Comparison of ENCODE assay signal across 10 mouse cellular contexts in genomic region chr10:90733632-90734031, GRCm38 (mm10).
DNase-seq lines count a peak whose midpoint lies in the region; ATAC-seq lines count a peak whose summit lies in the region.
"Had no signal": no experiment of that assay in that cellular context is flagged by ENCODE, and none has a peak within 500 bp of the region (broad histone marks: within the 10 kb centered on the region; RNA-seq: fewer than 3 reads in every experiment).

No protein-coding gene starts in this region.

- intact Hi-C loops in left cerebral cortex, postnatal 10 days (cut with DNase I), result loop anchor here (2.0 kb wide), 1 partner anchor 301 kb away; no protein-coding TSS in a partner anchor

- H3K27me3 ChIP-seq in intestine, embryonic 14.5 days (replicated peaks; ENCODE audit: control insufficient read depth, insufficient read depth, low read length), result no peaks in the 10 kb centered on the region
- no peaks in the 10 kb centered on the region for H3K27me3 ChIP-seq in intestine, embryonic 15.5 days (replicated peaks)
- H3K27me3 ChIP-seq in limb, embryonic 11.5 days (ENCODE audit: control insufficient read depth, insufficient read depth, low read length), result no peaks in the 10 kb centered on the region
- H3K27me3 ChIP-seq: embryonic facial prominence, embryonic 12.5 days had no signal

- no peak for ATAC-seq in intestine, embryonic 14.5 days (replicated peaks; ENCODE audit: low FRiP score, low TSS enrichment, low read depth)
- ATAC-seq in intestine, embryonic 15.5 days, result no peak
- ATAC-seq in limb, embryonic 11.5 days (ENCODE audit: insufficient number of reproducible peaks, low FRiP score, low TSS enrichment, low read depth), result no peak

- 32% methylated on average over 5 of the region's 5 CpGs for WGBS in intestine, embryonic 14.5 days
- 25% methylated on average over 5 of the region's 5 CpGs for WGBS in intestine, embryonic 15.5 days
- WGBS in limb, embryonic 11.5 days, result 23% methylated on average over 5 of the region's 5 CpGs

- no peaks in the 10 kb centered on the region for H3K36me3 ChIP-seq in intestine, embryonic 14.5 days (ENCODE audit: control insufficient read depth, insufficient read depth, low read length)
- H3K36me3 ChIP-seq in intestine, embryonic 15.5 days, result no peaks in the 10 kb centered on the region
- no peaks in the 10 kb centered on the region for H3K36me3 ChIP-seq in limb, embryonic 11.5 days (ENCODE audit: control insufficient read depth, insufficient read depth, low read length)
- H3K36me3 ChIP-seq: embryonic facial prominence, embryonic 12.5 days; limb, embryonic 12.5 days had no signal

- peak; percentile 60 for DNase-seq in intestine, embryonic 14.5 days (ENCODE audit: low spot score)
- DNase-seq in 3134 (ENCODE audit: extremely low read depth, insufficient read length, low spot score) (peak; percentile 14), ES-CJ7 (ENCODE audit: low read depth, low spot score) (peak; percentile 48)
- DNase-seq in cerebellum, postnatal 36 days, result peak; percentile 36 to 59
- DNase-seq in limb, embryonic 11.5 days (ENCODE audit: low spot score), result peak; percentile 55
- no peak for DNase-seq in left cerebral cortex, postnatal 10 days (ENCODE audit: extremely low spot score in 1 of 2, low spot score in 2 of 2)
- no peak for DNase-seq in left cerebral cortex, adult 8-10 months (ENCODE audit: low spot score in 2 of 2)

- no peak overlapping the region for H3K4me3 ChIP-seq in intestine, embryonic 14.5 days (ENCODE audit: low read depth, low read length)
- no peak overlapping the region for H3K4me3 ChIP-seq in intestine, embryonic 15.5 days (replicated peaks)
- no peak overlapping the region for H3K4me3 ChIP-seq in limb, embryonic 11.5 days (ENCODE audit: low read depth, low read length)
- H3K4me3 ChIP-seq: embryonic facial prominence, embryonic 12.5 days; limb, embryonic 12.5 days had no signal

- no peaks in the 10 kb centered on the region for H3K9me3 ChIP-seq in intestine, embryonic 14.5 days (ENCODE audit: control insufficient read depth, low read length)
- no peaks in the 10 kb centered on the region for H3K9me3 ChIP-seq in intestine, embryonic 15.5 days
- no peaks in the 10 kb centered on the region for H3K9me3 ChIP-seq in limb, embryonic 11.5 days (ENCODE audit: control insufficient read depth, low read length)
- H3K9me3 ChIP-seq: embryonic facial prominence, embryonic 12.5 days; limb, embryonic 12.5 days had no signal

- no peak overlapping the region for H3K9ac ChIP-seq in intestine, embryonic 14.5 days (ENCODE audit: low read length)
- H3K9ac ChIP-seq in intestine, embryonic 15.5 days, result no peak overlapping the region
- no peak overlapping the region for H3K9ac ChIP-seq in limb, embryonic 11.5 days (ENCODE audit: low read length)
- H3K9ac ChIP-seq: embryonic facial prominence, embryonic 12.5 days; limb, embryonic 12.5 days had no signal

- H3K27ac ChIP-seq in intestine, embryonic 14.5 days (ENCODE audit: low read depth), result no peak overlapping the region
- H3K27ac ChIP-seq in intestine, embryonic 15.5 days, result no peak overlapping the region
- no peak overlapping the region for H3K27ac ChIP-seq in limb, embryonic 11.5 days (replicated peaks; ENCODE audit: low read depth, low read length)
- H3K27ac ChIP-seq: embryonic facial prominence, embryonic 12.5 days; limb, embryonic 12.5 days had no signal

- H3K4me1 ChIP-seq in intestine, embryonic 14.5 days (replicated peaks; ENCODE audit: control insufficient read depth, insufficient read depth, low read length), result no peaks in the 10 kb centered on the region
- no peaks in the 10 kb centered on the region for H3K4me1 ChIP-seq in intestine, embryonic 15.5 days (replicated peaks)
- no peaks in the 10 kb centered on the region for H3K4me1 ChIP-seq in limb, embryonic 11.5 days (ENCODE audit: control insufficient read depth, insufficient read depth, low read length)
- H3K4me1 ChIP-seq: embryonic facial prominence, embryonic 12.5 days; limb, embryonic 12.5 days had no signal

- H3K4me2 ChIP-seq in intestine, embryonic 14.5 days (ENCODE audit: low read length), result no peak overlapping the region
- no peak overlapping the region for H3K4me2 ChIP-seq in intestine, embryonic 15.5 days (replicated peaks)
- H3K4me2 ChIP-seq in limb, embryonic 11.5 days (ENCODE audit: low read depth, severe bottlenecking), result no peak overlapping the region
- H3K4me2 ChIP-seq: embryonic facial prominence, embryonic 12.5 days; limb, embryonic 12.5 days had no signal

Comparison
In these comparisons a context has a peak if more than half of its experiments do, and no peak if none do; other contexts are left out.
1. DNase-seq: peak in intestine, embryonic 14.5 days (single experiment), 3134 (single experiment), ES-CJ7 (single experiment), cerebellum, postnatal 36 days (2 of 2) and limb, embryonic 11.5 days (single experiment); none in left cerebral cortex, postnatal 10 days (0 of 2) and left cerebral cortex, adult 8-10 months (0 of 2).